Comparison of ENCODE assay signal across 8 mouse cellular contexts in the genomic region with DNA sequence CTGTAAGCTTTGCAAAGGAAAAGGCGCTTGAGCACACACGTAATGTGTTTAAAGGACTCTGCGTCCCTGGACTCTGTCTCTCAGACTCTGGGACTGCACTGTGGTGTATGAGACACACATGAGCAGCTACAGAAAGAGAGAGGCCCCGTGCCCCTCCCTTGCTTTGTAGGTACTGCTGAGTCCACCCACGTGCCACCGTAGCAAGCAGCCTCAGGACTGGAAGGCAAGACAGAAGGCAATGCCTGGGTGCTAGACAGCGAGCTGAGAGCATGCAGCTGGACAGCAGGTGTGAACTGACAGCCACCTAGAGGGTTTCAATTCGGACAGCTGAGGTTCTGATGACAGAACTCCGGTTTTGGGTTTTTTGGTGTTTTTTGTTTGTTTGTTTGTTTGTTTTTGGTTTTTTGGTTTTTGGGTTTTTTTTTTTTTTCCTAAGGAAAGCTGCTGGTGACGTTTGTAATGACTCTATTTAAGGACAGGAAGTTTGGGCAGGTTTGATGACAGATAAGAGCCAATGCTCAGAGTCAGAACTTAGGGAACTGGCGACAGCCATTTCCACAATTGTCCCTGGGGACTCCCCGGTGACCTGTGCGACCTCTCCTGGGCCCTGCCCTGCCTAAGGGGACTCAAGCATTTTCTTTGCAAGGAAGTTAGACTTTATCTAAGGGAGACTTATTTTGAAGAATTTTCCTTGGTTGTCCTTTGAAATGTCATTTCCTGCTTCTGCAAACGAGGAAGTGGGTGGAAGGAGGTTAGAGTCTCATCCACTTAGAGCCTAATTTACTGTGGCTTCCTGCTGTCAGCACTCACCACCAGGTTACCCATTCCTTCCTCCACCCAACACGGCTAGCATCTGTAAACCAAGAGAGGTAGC.
DNase-seq lines count a peak whose midpoint lies in the region; ATAC-seq lines count a peak whose summit lies in the region.

No protein-coding gene starts in this region.

- intact Hi-C loops in left cerebral cortex, postnatal 36 days (cut with DNase I): no loop called here
- intact Hi-C loops in heart, postnatal 25 days (cut with DNase I): loop anchor here (1.0 kb wide), 1 partner anchor 63 kb away; no protein-coding TSS in a partner anchor

- peak; percentile 64 for ATAC-seq in megakaryocyte, adult 5-6 weeks (ENCODE audit: poor library complexity, severe bottlenecking)

- peak; percentile 31 to 41 for DNase-seq in left cerebral cortex, adult 18-20 months (ENCODE audit: low spot score in 2 of 2)
- DNase-seq in left cerebral cortex, postnatal 36 days (ENCODE audit: low spot score in 2 of 2): no peak
- DNase-seq in adrenal gland, postnatal 14 days: peak; percentile 84
- DNase-seq in heart, postnatal 25 days (ENCODE audit: low spot score): peak; percentile 71
- no peak for DNase-seq in layer of hippocampus, postnatal 10 days (ENCODE audit: low spot score in 2 of 2)
- DNase-seq in testis, postnatal 14 days (ENCODE audit: low spot score): no peak
- no peak for DNase-seq in layer of hippocampus, postnatal 25 days (ENCODE audit: extremely low spot score in 1 of 2, low spot score in 1 of 2)

Comparison
In these comparisons a context has a peak if more than half of its experiments do, and no peak if none do; other contexts are left out.
1. DNase-seq: peak in left cerebral cortex, adult 18-20 months (2 of 2), adrenal gland, postnatal 14 days (single experiment) and heart, postnatal 25 days (single experiment); none in left cerebral cortex, postnatal 36 days (0 of 2), layer of hippocampus, postnatal 10 days (0 of 2), testis, postnatal 14 days (single experiment) and layer of hippocampus, postnatal 25 days (0 of 2).